Comparison of ENCODE assay signal across 8 mouse cellular contexts in genomic region chr12:81619302-81619701, GRCm38 (mm10). TPM values are rescaled to one million over a fixed set of nuclear protein-coding genes. Genes with fewer than 3 reads are reported as not detected.
A peak's percentile ranks its signal among the peaks of the same experiment; 100 is the strongest.
DNase-seq lines count a peak whose midpoint lies in the region; ATAC-seq lines count a peak whose summit lies in the region.

No protein-coding gene starts in this region.

- DNase-seq in WW6 (ENCODE audit: low read depth, low spot score), result peak; percentile 61
- peak; percentile 84 to 93 for DNase-seq in cerebellum, postnatal 36 days
- DNase-seq in gastrocnemius, postnatal 36 days, result peak; percentile 21 to 30
- peak; percentile 29 to 88 for DNase-seq in layer of hippocampus, adult 18-20 months (ENCODE audit: low spot score in 2 of 2)
- DNase-seq in lung, postnatal 10 days, result peak; percentile 82
- DNase-seq in right cerebral cortex, postnatal 25 days, result peak; percentile 63
- peak; percentile 54 for DNase-seq in yolk sac, embryonic 10.5 days (ENCODE audit: low spot score)

- intact Hi-C loops in gastrocnemius, postnatal 36 days (cut with DNase I), result loop anchor here (2.0 kb wide), 2 partner anchors 83 to 169 kb away; no protein-coding TSS in a partner anchor

- ATAC-seq in CD4-positive, CD25-positive, alpha-beta regulatory T cell, adult 4 months, result peak; percentile 29

RNA-seq across cellular contexts. Expression of gene Ttc9, which starts 11.7 kb away (rescaled TPM):
- polyA plus RNA-seq in CD4-positive, CD25-positive, alpha-beta regulatory T cell, adult 4 months (2017; shearing (Covaris generic)), result under 1 TPM in 1 of 2 experiments, not detected in 1; 0.22 TPM
- total RNA-seq in gastrocnemius, postnatal 36 days (2021), result 1 to 10 TPM; 5.8 to 6.3 TPM
- 10 to 100 TPM; 38.8 to 44.5 TPM for total RNA-seq in layer of hippocampus, adult 18-20 months (2021)

RNA-seq across cellular contexts. Expression of gene Med6, which starts 24.5 kb away (rescaled TPM):
- 10 to 100 TPM; 31.1 to 35.2 TPM for polyA plus RNA-seq in CD4-positive, CD25-positive, alpha-beta regulatory T cell, adult 4 months (2017; shearing (Covaris generic))
- total RNA-seq in gastrocnemius, postnatal 36 days (2021), result 1 to 10 TPM; 9.1 to 9.7 TPM
- 10 to 100 TPM; 29.5 to 31.7 TPM for total RNA-seq in layer of hippocampus, adult 18-20 months (2021)

RNA-seq across cellular contexts. Expression of gene Adam21, which starts 51.0 kb away (rescaled TPM):
- polyA plus RNA-seq in CD4-positive, CD25-positive, alpha-beta regulatory T cell, adult 4 months (2017; shearing (Covaris generic)), result under 1 TPM in 1 of 2 experiments, not detected in 1; 0.22 TPM
- not detected for total RNA-seq in gastrocnemius, postnatal 36 days (2021)
- under 1 TPM in 1 of 2 experiments, not detected in 1; 0.20 TPM for total RNA-seq in layer of hippocampus, adult 18-20 months (2021)

Comparison
In these comparisons a context has a peak if more than half of its experiments do, and no peak if none do; other contexts are left out.
1. Peak in every context shown above with its lines: DNase-seq and ATAC-seq.
2. DNase-seq: peak in every context shown above with its lines; median percentile 88 in cerebellum, postnatal 36 days; 82 in lung, postnatal 10 days; 63 in right cerebral cortex, postnatal 25 days; 61 in WW6; 58 in layer of hippocampus, adult 18-20 months; 54 in yolk sac, embryonic 10.5 days; 26 in gastrocnemius, postnatal 36 days.
3. RNA of gene Ttc9, which starts 11.7 kb away (total RNA-seq): 38.8 to 44.5 TPM in layer of hippocampus, adult 18-20 months; 5.8 to 6.3 TPM in gastrocnemius, postnatal 36 days; every median in the first group is over 4 times any median in the second.